Mouse (Mus musculus) heart, adult 9 months (tissue): ENCODE measurements around the gene Pzp.

Experiments
- DNase-seq, 2 experiments: peaks; one replicate each; pipeline ENCODE4 v3.0.0; 2022; ENCODE audit warnings: low spot score in 2 of 2

Pzp gene

GRCm38 (mm10) chr6:128526601-128527000, at the start of gene Pzp:
TSS of gene Pzp (minus strand) at chr6:128526720.
- no peak for DNase-seq

- DNase-seq, result no peak
These were observed 40.1 kb upstream of the Pzp start for GRCm38 (mm10) chr6:128566589-128566988.

- no peak for DNase-seq
These were observed 27.5 kb upstream of the Pzp start for GRCm38 (mm10) chr6:128554049-128554448.

GRCm38 (mm10) chr6:128549463-128550452, 23.2 kb upstream of the Pzp start:
- no peak for DNase-seq

GRCm38 (mm10) chr6:128548532-128548931, 22.0 kb upstream of the Pzp start:
- DNase-seq, result no peak

- DNase-seq, result no peak
These were observed 18.9 kb upstream of the Pzp start for GRCm38 (mm10) chr6:128545402-128545801.

- no peak for DNase-seq
These were observed 16.7 kb upstream of the Pzp start for GRCm38 (mm10) chr6:128543226-128543625.

- no peak for DNase-seq
These were observed 8.7 kb upstream of the Pzp start for GRCm38 (mm10) chr6:128535250-128535649.

- no peak for DNase-seq
These were observed 6.8 kb upstream of the Pzp start for GRCm38 (mm10) chr6:128533296-128533695.

GRCm38 (mm10) chr6:128532701-128533100, 6.2 kb upstream of the Pzp start:
- no peak for DNase-seq

- no peak for DNase-seq
These were observed 2.0 kb upstream of the Pzp start for GRCm38 (mm10) chr6:128528491-128528890.

GRCm38 (mm10) chr6:128527110-128527509, 590 bp upstream of the Pzp start:
- no peak for DNase-seq

GRCm38 (mm10) chr6:128525801-128526200, 719 bp downstream of the Pzp start:
- no peak for DNase-seq

GRCm38 (mm10) chr6:128523360-128523759, 3.2 kb downstream of the Pzp start:
- DNase-seq, result no peak

GRCm38 (mm10) chr6:128519159-128519558, 7.4 kb downstream of the Pzp start:
- no peak for DNase-seq

GRCm38 (mm10) chr6:128505676-128506236, 20.8 kb downstream of the Pzp start:
- DNase-seq, result no peak

- DNase-seq, result no peak
These were observed 21.8 kb downstream of the Pzp start for GRCm38 (mm10) chr6:128504743-128505142.

GRCm38 (mm10) chr6:128495346-128495745, 31.2 kb downstream of the Pzp start:
- DNase-seq, result no peak

GRCm38 (mm10) chr6:128494646-128495331, 31.7 kb downstream of the Pzp start:
- DNase-seq, result peak; percentile 18 to 36

GRCm38 (mm10) chr6:128491916-128492315, 34.6 kb downstream of the Pzp start:
- DNase-seq, result no peak

- no peak for DNase-seq
These were observed 36.4 kb downstream of the Pzp start for GRCm38 (mm10) chr6:128490141-128490540.

GRCm38 (mm10) chr6:128487736-128488135, 38.8 kb downstream of the Pzp start:
- DNase-seq, result no peak
